Mouse (Mus musculus): ENCODE data around the gene Zcchc24. TPM values are rescaled to one million over a fixed set of nuclear protein-coding genes. Genes with fewer than 3 reads are reported as not detected.

Gene Zcchc24
- polyA plus RNA-seq, 2 experiments: 45.1 to 52.7 TPM

DNA sequence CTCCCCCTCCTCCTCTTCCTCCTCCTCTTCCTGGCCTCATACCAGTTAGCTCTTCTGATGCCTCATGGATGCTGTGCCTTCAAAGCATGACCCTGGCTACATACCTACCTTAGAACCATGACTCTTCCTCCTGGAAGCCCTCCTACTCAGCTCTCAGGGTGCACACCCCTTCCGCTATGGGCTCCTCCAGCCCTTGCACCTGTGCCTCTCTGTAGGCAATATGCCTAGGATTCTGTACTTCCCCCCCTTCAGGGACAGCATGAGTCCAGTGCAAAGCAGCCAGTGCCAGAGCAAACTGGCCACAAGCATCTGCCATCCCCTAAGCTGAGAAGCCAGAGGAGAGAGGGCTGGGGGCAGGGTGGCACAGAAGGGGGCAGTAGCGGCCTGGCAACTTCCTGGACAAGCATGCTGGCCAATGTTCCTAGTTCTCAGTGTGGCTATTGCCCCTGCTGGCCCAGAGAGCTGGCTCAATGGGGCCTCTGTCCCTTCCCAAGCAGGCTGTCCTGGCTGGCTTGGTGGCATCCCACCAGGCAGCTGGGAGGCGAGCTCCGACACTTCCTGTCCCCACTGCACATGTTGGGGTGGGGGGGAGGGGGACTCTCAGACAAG is 28.8 kb downstream of the Zcchc24 start:
- ATAC-seq (ENCODE audit: low FRiP score, low read depth): no peak
- no peaks in the 10 kb centered on the region for H3K27me3 ChIP-seq (ENCODE audit: control insufficient read depth, insufficient read depth, low read length)
- H3K27ac ChIP-seq (replicated peaks; ENCODE audit: low read depth, low read length): no peak overlapping the region
- no peak overlapping the region for H3K4me2 ChIP-seq (replicated peaks; ENCODE audit: low read depth, low read length, severe bottlenecking)
- WGBS: 73% methylated on average over 2 of the region's 4 CpGs
- H3K9me3 ChIP-seq (ENCODE audit: control insufficient read depth, low read length): no peaks in the 10 kb centered on the region
- DNase-seq (ENCODE audit: low spot score): no peak
- no peak overlapping the region for H3K4me3 ChIP-seq (replicated peaks; ENCODE audit: low read length)
- peaks cover 57% of the 10 kb centered on the region for H3K4me1 ChIP-seq (ENCODE audit: control insufficient read depth, insufficient read depth, low read length)
- no peak for TF ChIP-seq POLR2A (IDR thresholded peaks at IDR 0.05; ENCODE audit: borderline replicate concordance, extremely low read depth, insufficient read depth, insufficient read length)
- H3K36me3 ChIP-seq (ENCODE audit: control insufficient read depth, insufficient read depth, low read length): peaks cover 32% of the 10 kb centered on the region
- no peak overlapping the region; the same call in 1 of the 2 replicates for H3K9ac ChIP-seq (ENCODE audit: low read depth, low read length, severe bottlenecking)

DNA sequence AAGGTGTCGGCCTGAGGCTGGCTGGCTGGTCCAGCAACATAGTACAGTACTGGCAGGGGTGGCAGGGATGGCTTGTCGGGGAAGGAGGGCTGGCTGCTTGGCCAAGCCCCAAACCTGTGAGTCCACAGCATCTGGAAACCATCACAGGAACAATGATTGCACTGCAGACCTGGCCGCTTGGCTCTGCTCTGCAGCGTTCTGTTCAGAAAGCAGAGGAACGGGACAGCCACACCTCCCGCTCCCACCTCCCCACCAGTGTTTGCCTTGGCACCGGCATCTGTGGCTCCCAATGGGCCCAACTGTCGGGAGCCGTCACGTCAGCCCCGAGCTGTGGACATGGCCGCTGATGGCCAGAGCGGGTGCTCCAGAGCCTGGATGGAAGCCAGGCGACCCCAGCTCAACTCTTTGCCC is 30.2 kb downstream of the Zcchc24 start:
- peak overlapping the region; percentile 72 for H3K27ac ChIP-seq (replicated peaks; ENCODE audit: low read depth, low read length)
- H3K4me2 ChIP-seq (replicated peaks; ENCODE audit: low read depth, low read length, severe bottlenecking): peak overlapping the region; percentile 20; the same call in 1 of the 2 replicates
- WGBS: 28% methylated on average over 14 of the region's 14 CpGs

DNA sequence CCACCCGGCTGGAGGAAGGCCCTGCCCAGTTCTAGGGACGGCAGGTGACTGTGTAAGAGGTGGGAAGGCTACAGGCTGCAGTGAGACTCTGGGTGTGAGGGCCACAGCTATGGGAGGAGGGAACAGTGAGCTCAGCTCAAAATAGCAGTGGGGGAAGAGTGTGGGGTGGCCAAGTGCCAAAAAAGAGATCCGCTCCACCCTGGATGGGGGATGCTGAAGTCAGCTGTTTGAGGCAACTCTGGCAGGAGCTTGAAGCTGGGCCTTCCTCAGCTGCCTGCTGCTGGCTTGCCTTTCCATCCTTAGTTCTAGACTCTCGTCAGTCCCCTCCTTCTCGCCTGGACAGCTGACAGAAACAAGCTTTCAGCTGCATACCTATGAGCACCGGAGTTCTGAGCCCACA is 32.2 kb downstream of the Zcchc24 start:
- Histone ChIP-seq H3K4me3 (replicated peaks; ENCODE audit: low read length) (no peak overlapping the region), H3K27me3 (ENCODE audit: control insufficient read depth, insufficient read depth, low read length) (no peaks in the 10 kb centered on the region), H3K36me3 (ENCODE audit: control insufficient read depth, insufficient read depth, low read length) (peaks cover 20% of the 10 kb centered on the region), H3K27ac (replicated peaks; ENCODE audit: low read depth, low read length) (peak overlapping the region; percentile 70), H3K4me2 (replicated peaks; ENCODE audit: low read depth, low read length, severe bottlenecking) (0 out of 2 replicates have a peak overlapping the region, but pooled peaks have one; percentile 8), H3K9me3 (ENCODE audit: control insufficient read depth, low read length) (no peaks in the 10 kb centered on the region), H3K4me1 (ENCODE audit: control insufficient read depth, insufficient read depth, low read length) (peaks cover 67% of the 10 kb centered on the region), H3K9ac (ENCODE audit: low read depth, low read length, severe bottlenecking) (no peak overlapping the region)
- 37% methylated on average over 6 of the region's 6 CpGs for WGBS
- ATAC-seq (ENCODE audit: low FRiP score, low read depth) (peak; percentile 83), DNase-seq (ENCODE audit: low spot score) (peak; percentile 92)
- TF ChIP-seq POLR2A (IDR thresholded peaks at IDR 0.05; ENCODE audit: borderline replicate concordance, extremely low read depth, insufficient read depth, insufficient read length): no peak

More for the DNA sequence above, 30.2 kb downstream of the Zcchc24 start:
- no peak for TF ChIP-seq POLR2A (IDR thresholded peaks at IDR 0.05; ENCODE audit: borderline replicate concordance, extremely low read depth, insufficient read depth, insufficient read length)
- Histone ChIP-seq H3K27me3 (ENCODE audit: control insufficient read depth, insufficient read depth, low read length) (no peaks in the 10 kb centered on the region), H3K9ac (ENCODE audit: low read depth, low read length, severe bottlenecking) (no peak overlapping the region), H3K36me3 (ENCODE audit: control insufficient read depth, insufficient read depth, low read length) (peaks cover 29% of the 10 kb centered on the region), H3K9me3 (ENCODE audit: control insufficient read depth, low read length) (no peaks in the 10 kb centered on the region), H3K4me3 (replicated peaks; ENCODE audit: low read length) (no peak overlapping the region), H3K4me1 (ENCODE audit: control insufficient read depth, insufficient read depth, low read length) (peaks cover 67% of the 10 kb centered on the region)
- ATAC-seq (ENCODE audit: low FRiP score, low read depth) (peak; percentile 77), DNase-seq (ENCODE audit: low spot score) (peak; percentile 90)

DNA sequence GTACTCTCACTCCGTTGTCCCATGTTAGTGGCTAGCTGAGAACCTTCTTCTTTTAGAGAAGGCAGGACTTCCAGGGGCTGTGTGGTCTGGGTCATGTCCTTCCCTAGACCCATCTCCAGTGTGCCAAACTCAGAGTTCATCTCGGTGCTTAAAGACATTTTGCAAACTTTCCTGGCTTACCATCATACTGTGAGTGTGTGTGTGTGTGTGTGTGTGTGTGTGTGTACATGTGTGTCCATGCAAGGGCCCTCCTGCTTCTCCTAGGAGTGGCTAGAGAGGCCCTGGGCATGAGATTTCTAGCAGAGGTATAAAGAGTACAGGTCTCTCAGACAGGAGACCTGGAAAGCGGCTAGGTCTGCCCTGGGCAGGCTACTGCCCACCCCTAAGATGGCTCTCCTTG is 32.7 kb downstream of the Zcchc24 start:
- H3K9ac ChIP-seq (ENCODE audit: low read depth, low read length, severe bottlenecking): no peak overlapping the region
- peaks cover 64% of the 10 kb centered on the region for H3K4me1 ChIP-seq (ENCODE audit: control insufficient read depth, insufficient read depth, low read length)

DNA sequence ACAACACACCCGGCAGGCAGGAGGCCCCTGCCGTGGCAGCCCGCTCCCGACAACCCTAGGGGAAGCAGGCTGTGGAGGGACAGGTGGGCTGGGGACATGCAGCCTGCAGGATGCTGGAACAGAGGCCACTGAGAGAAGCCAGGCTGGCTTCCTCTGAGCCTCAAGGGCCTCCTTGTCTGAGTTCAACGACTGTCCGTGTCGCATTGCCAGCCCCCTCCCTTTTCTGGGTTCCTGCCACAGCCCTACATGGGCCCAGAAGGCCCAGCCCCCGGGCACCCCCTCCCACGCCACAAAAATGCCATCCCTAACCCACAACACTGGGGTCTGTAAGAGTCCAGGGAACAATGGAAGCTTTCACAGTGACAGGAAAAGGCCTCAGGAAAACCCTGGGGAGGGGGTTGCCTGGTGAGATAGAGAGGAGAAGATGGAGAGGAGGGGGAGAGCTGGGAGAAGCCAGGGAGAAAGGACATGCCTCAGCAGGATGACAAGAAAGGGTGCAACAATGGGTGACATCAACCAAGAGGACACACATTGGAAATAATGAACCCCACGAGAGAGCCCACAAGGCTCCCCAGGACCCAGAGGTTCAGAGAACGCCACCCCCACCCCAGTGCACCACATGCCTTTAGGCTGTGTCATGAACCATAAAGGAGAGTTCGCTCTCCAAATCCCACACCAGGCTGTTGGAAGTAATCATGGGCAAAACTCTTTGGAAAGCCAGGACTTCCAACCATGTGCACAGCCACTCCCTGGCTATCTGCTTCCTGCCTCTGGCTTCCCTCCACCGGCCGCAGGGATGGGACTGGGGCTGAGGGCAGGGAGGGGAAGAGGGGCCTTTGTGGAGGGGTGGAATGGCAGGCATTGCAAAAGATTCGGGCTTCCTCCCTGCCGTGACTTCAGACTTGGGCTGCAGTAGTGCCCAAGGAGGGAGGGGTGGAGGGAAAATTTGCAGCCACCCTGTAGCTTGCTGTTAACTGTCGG is 33.8 kb downstream of the Zcchc24 start:
- Histone ChIP-seq H3K27ac (replicated peaks; ENCODE audit: low read depth, low read length) (peak overlapping the region; percentile 70), H3K4me1 (ENCODE audit: control insufficient read depth, insufficient read depth, low read length) (peaks cover 57% of the 10 kb centered on the region), H3K27me3 (ENCODE audit: control insufficient read depth, insufficient read depth, low read length) (no peaks in the 10 kb centered on the region), H3K4me2 (replicated peaks; ENCODE audit: low read depth, low read length, severe bottlenecking) (no peak overlapping the region; the same call in 1 of the 2 replicates), H3K9me3 (ENCODE audit: control insufficient read depth, low read length) (no peaks in the 10 kb centered on the region), H3K9ac (ENCODE audit: low read depth, low read length, severe bottlenecking) (0 out of 2 replicates have a peak overlapping the region, but pooled peaks have one; percentile 13), H3K4me3 (replicated peaks; ENCODE audit: low read length) (no peak overlapping the region), H3K36me3 (ENCODE audit: control insufficient read depth, insufficient read depth, low read length) (peaks cover 14% of the 10 kb centered on the region)
- ATAC-seq (ENCODE audit: low FRiP score, low read depth) (no peak), DNase-seq (ENCODE audit: low spot score) (no peak)
- 25% methylated on average over 17 of the region's 17 CpGs for WGBS
- no peak for TF ChIP-seq POLR2A (IDR thresholded peaks at IDR 0.05; ENCODE audit: borderline replicate concordance, extremely low read depth, insufficient read depth, insufficient read length)

More for the DNA sequence above, 32.7 kb downstream of the Zcchc24 start:
- Histone ChIP-seq H3K4me3 (replicated peaks; ENCODE audit: low read length) (no peak overlapping the region), H3K36me3 (ENCODE audit: control insufficient read depth, insufficient read depth, low read length) (peaks cover 17% of the 10 kb centered on the region), H3K9me3 (ENCODE audit: control insufficient read depth, low read length) (no peaks in the 10 kb centered on the region), H3K4me2 (replicated peaks; ENCODE audit: low read depth, low read length, severe bottlenecking) (0 out of 2 replicates have a peak overlapping the region, but pooled peaks have one; percentile 8), H3K27ac (replicated peaks; ENCODE audit: low read depth, low read length) (peak overlapping the region; percentile 70), H3K27me3 (ENCODE audit: control insufficient read depth, insufficient read depth, low read length) (no peaks in the 10 kb centered on the region)
- 81% methylated on average over 3 of the region's 3 CpGs for WGBS
- no peak for TF ChIP-seq POLR2A (IDR thresholded peaks at IDR 0.05; ENCODE audit: borderline replicate concordance, extremely low read depth, insufficient read depth, insufficient read length)
- ATAC-seq (ENCODE audit: low FRiP score, low read depth): no peak
- DNase-seq (ENCODE audit: low spot score): no peak

Measured in limb, embryonic 14.5 days (tissue).